Mouse (Mus musculus) liver, embryonic 11.5 days (tissue): ENCODE data around the gene Ramp2. TPM values are rescaled to one million over a fixed set of nuclear protein-coding genes. Genes with fewer than 3 reads are reported as not detected.
A peak's percentile ranks its signal among the peaks of the same experiment; 100 is the strongest.

ENCODE experiments used
- ATAC-seq: fragments of 200-750 bp; cut with Nextera tagmentation; replicated peaks from 2 replicates; pipeline ENCODE4 v1.8.0; 2017; ENCODE audit warnings: moderate number of reproducible peaks, mild to moderate bottlenecking, moderate TSS enrichment, moderate library complexity; ENCODE audit not compliant: low FRiP score
- DNase-seq: peaks from one replicate; pipeline ENCODE4 v3.0.0-alpha.2; 2017; ENCODE audit warnings: low spot score
- H3K27ac ChIP-seq: fragments of 300-500 bp; sonication (generic); 2 replicates; pipeline ENCODE4 v1.5.1; 2014; ENCODE audit warnings: mild to moderate bottlenecking, low read depth, low read length, control low read depth
- H3K27me3 ChIP-seq: fragments of 300-500 bp; sonication (generic); replicated peaks from 2 replicates; pipeline ENCODE4 v1.6.1; 2014; ENCODE audit warnings: low read length, mixed read lengths; ENCODE audit not compliant: control insufficient read depth, insufficient read depth
- H3K36me3 ChIP-seq: fragments of 300-500 bp; sonication (generic); 2 replicates; pipeline ENCODE4 v1.6.1; 2014; ENCODE audit warnings: mild to moderate bottlenecking, low read length, moderate library complexity, mixed read lengths; ENCODE audit not compliant: control insufficient read depth, insufficient read depth
- H3K4me1 ChIP-seq: fragments of 300-500 bp; sonication (generic); replicated peaks from 2 replicates; pipeline ENCODE4 v1.6.1; 2014; ENCODE audit warnings: low read length, mixed read lengths; ENCODE audit not compliant: control insufficient read depth, insufficient read depth
- H3K4me2 ChIP-seq: fragments of 300-500 bp; sonication (generic); 2 replicates; pipeline ENCODE4 v1.6.1; 2014; ENCODE audit warnings: mild to moderate bottlenecking, control low read depth, moderate library complexity
- H3K4me3 ChIP-seq: fragments of 300-500 bp; sonication (generic); 2 replicates; pipeline ENCODE4 v1.5.1; 2014; ENCODE audit warnings: low read depth, low read length, control low read depth
- H3K9ac ChIP-seq: fragments of 300-500 bp; sonication (generic); 2 replicates; pipeline ENCODE4 v1.6.1; 2014; ENCODE audit warnings: low read depth, low read length, control low read depth
- H3K9me3 ChIP-seq: fragments of 300-500 bp; sonication (generic); 2 replicates; pipeline ENCODE4 v1.6.1; 2016; ENCODE audit warnings: low read length, inconsistent platforms, mixed read lengths; ENCODE audit not compliant: control insufficient read depth
- WGBS: fragments of 180-500 bp; shearing (Covaris S2); extraction: QIAGEN DNeasy Blood & Tissue Kit; methylation state at CpG from one replicate; pipeline ENCODE4 v1.1.7; 2014; 5-methylcytosine and 5-hydroxymethylcytosine counted together
- polyA plus RNA-seq: library from polyadenylated mRNA; unstranded; fragments of >200 nt; fragmentation: Nextera tagmentation; extraction: Ambion mirVana; gene quantifications from 2 replicates; pipeline ENCODE4 v1.2.1, GENCODE M21; 2014

Ramp2 gene
- polyA plus RNA-seq, 1 experiment from 2014 or later: 64.2 TPM

DNA sequence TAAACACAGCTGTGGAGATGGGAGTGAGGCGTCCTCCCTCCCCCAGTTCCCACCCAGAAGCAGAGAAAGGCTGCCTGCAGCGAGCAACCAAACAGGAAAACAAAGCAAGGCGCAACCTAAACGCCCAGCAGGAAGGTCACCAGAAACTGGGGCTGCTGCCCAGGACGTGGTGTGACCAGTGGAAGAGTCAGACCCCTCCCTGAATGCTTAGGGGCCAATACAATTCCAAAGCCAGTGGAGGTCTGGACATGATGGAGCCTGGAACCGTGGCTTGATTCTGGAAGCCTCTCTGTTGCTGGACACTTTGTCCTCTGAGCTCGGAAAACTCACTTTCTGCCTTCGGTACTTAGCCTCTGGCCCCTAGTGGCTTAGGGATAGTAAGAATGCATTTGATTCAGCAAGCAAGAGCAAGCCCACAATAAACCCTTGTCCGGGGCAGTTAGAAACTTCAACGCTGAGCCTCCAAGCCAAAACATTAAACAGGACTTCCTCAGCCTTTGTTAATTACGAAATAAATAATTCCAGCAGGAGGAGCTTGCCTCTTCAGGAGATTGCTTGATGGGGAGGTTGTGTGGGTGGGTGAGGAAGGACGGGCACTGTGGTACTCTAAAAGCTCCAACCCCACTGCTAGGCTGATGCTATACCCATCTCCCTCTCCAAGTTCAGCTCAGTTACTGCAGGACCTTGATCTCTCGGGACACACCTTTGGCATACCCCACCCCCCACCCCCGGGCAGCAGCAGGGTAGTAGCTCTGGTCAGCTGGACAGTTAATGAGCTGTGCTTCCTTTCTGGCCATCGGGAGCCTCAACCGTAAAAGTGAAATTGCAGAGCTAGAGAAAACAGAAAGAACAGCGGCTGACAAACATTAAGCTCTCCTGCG, 14.6 kb upstream of the Ramp2 start:
- H3K4me1 ChIP-seq: peaks cover 23% of the 10 kb centered on the region
- peaks cover 30% of the 10 kb centered on the region for H3K27me3 ChIP-seq
- H3K4me2 ChIP-seq: peak overlapping the region; percentile 18
- H3K9ac ChIP-seq: peak overlapping the region; percentile 30
- ATAC-seq: no peak
- H3K9me3 ChIP-seq: no peaks in the 10 kb centered on the region
- no peak for DNase-seq
- H3K4me3 ChIP-seq: no peak overlapping the region; the same call in 1 of the 2 replicates
- H3K27ac ChIP-seq: peak overlapping the region; percentile 78
- WGBS: 9% methylated on average over 18 of the region's 18 CpGs
- no peaks in the 10 kb centered on the region for H3K36me3 ChIP-seq

DNA sequence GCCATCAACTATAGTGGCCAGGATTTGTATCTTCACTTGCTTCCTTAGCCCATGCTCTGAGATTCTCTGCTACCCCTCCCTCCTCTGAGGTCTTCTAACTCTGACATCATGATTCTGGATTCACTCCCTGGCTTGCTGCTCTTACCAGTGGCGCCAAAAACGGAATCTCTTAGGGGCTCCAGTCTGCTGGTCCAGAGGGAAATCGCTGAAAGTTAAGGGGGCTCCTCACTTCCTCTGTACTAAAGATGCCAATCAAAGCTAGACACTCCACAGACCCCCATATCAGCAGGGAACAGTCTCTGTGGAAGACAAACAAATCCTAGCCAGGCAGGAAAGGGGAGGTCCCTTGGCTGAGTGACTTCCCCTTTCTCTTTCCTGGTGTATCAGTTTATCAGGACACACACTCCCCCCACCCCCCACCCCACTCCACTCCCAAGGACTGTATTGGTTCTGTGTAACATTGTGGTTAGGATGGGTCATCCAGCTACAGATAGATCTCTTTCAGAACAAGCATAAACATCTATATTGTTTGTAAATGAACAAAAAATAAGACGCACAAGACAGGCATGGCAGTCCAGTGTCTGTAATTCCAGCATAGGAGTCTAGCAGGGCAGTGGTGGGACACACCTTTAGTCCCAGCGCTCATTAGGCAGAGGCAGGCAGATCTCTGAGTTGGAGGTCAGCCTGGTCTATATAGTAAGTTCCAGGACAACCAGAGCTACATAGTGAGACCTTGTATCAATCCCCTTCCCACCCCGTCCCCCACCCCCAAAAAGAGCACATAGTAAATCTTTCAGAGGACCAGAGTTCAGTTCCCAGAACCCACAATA, 13.6 kb upstream of the Ramp2 start:
- DNase-seq (peak; percentile 39), ATAC-seq (peak; percentile 62)
- Histone ChIP-seq H3K4me2 (peak overlapping the region; percentile 18), H3K27ac (peak overlapping the region; percentile 78), H3K4me3 (no peak overlapping the region), H3K27me3 (peaks cover 30% of the 10 kb centered on the region), H3K9ac (no peak overlapping the region), H3K36me3 (no peaks in the 10 kb centered on the region), H3K4me1 (peaks cover 23% of the 10 kb centered on the region), H3K9me3 (no peaks in the 10 kb centered on the region)
- 28% methylated on average over 6 of the region's 6 CpGs for WGBS

DNA sequence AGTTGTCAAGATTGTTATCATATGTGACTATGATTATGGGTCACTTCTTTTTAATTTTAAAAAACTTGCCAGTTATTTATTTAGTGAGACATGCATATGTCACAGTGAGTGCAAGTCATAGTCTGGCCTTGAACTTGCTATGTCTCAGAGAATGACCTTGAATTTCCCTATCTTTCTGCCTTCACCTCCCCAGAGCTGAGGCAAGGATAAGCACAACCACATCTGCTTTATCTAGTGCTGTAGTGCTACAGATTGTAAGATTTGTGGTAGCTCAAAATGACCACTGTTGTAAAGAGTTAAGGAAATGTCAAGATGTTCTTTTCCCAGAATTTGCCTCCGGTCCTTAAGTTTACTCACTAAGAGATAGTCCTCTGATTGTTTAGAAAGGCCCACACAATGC, 12.6 kb upstream of the Ramp2 start:
- no peak overlapping the region for H3K4me3 ChIP-seq
- DNase-seq (no peak), ATAC-seq (no peak)
- H3K9me3 ChIP-seq: no peaks in the 10 kb centered on the region
- 58% methylated on average over 1 of the region's 1 CpGs for WGBS
- H3K27ac ChIP-seq: no peak overlapping the region
- peaks cover 26% of the 10 kb centered on the region for H3K27me3 ChIP-seq
- no peaks in the 10 kb centered on the region for H3K36me3 ChIP-seq
- H3K4me1 ChIP-seq: peaks cover 23% of the 10 kb centered on the region
- no peak overlapping the region for H3K4me2 ChIP-seq
- H3K9ac ChIP-seq: no peak overlapping the region

DNA sequence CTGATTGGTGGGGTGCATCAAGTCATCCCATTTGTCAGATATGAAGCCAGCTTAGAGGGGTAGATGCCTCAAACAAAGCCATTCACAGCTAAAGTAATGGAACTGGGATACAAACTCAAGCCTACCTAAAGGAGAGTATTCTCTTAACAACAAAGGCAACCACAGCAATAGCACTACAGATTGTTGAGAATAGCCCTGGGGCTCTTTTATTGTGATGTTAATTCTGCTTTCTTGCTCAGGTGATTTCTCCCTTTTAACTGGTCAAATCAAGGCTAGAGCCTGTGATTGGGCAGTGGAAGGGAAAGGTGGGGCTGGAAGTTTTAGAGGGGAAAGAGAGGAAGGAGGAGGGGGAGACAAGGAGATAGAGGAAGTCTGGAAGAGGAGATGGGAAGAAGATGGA, 11.7 kb upstream of the Ramp2 start:
- Histone ChIP-seq H3K4me1 (peaks cover 23% of the 10 kb centered on the region), H3K9me3 (no peaks in the 10 kb centered on the region), H3K9ac (no peak overlapping the region), H3K27ac (no peak overlapping the region), H3K27me3 (peaks cover 24% of the 10 kb centered on the region), H3K4me2 (no peak overlapping the region), H3K4me3 (no peak overlapping the region), H3K36me3 (no peaks in the 10 kb centered on the region)
- ATAC-seq (no peak), DNase-seq (no peak)

- DNase-seq: no peak
- H3K9me3 ChIP-seq: no peaks in the 10 kb centered on the region
- no peak overlapping the region for H3K27ac ChIP-seq
- H3K36me3 ChIP-seq: no peaks in the 10 kb centered on the region
- no peak overlapping the region for H3K4me3 ChIP-seq
- H3K9ac ChIP-seq: no peak overlapping the region
- H3K4me2 ChIP-seq: no peak overlapping the region
- H3K27me3 ChIP-seq: peaks cover 17% of the 10 kb centered on the region
- ATAC-seq: no peak
- peaks cover 16% of the 10 kb centered on the region for H3K4me1 ChIP-seq
Measured at GRCm38 (mm10) chr11:101235429-101235828, 10.4 kb upstream of the Ramp2 start.

- H3K27me3 ChIP-seq: peaks cover 7% of the 10 kb centered on the region; the same call in 1 of the 2 replicates
- H3K4me3 ChIP-seq: no peak overlapping the region
- no peaks in the 10 kb centered on the region for H3K36me3 ChIP-seq
- no peak for ATAC-seq
- H3K9me3 ChIP-seq: no peaks in the 10 kb centered on the region
- H3K9ac ChIP-seq: no peak overlapping the region
- 92% methylated on average over 5 of the region's 5 CpGs for WGBS
- no peak overlapping the region for H3K27ac ChIP-seq
- DNase-seq: no peak
- no peak overlapping the region for H3K4me2 ChIP-seq
- H3K4me1 ChIP-seq: peaks cover 7% of the 10 kb centered on the region
Measured at GRCm38 (mm10) chr11:101236782-101237181, 9.0 kb upstream of the Ramp2 start.

- WGBS: 58% methylated on average over 5 of the region's 5 CpGs
- DNase-seq: no peak
- Histone ChIP-seq H3K9ac (no peak overlapping the region), H3K4me3 (no peak overlapping the region), H3K36me3 (no peaks in the 10 kb centered on the region), H3K4me2 (no peak overlapping the region), H3K27me3 (peaks cover 5% of the 10 kb centered on the region), H3K27ac (no peak overlapping the region), H3K4me1 (no peaks in the 10 kb centered on the region), H3K9me3 (no peaks in the 10 kb centered on the region)
- ATAC-seq: no peak
Measured at GRCm38 (mm10) chr11:101238071-101238647, 7.7 kb upstream of the Ramp2 start.

DNA sequence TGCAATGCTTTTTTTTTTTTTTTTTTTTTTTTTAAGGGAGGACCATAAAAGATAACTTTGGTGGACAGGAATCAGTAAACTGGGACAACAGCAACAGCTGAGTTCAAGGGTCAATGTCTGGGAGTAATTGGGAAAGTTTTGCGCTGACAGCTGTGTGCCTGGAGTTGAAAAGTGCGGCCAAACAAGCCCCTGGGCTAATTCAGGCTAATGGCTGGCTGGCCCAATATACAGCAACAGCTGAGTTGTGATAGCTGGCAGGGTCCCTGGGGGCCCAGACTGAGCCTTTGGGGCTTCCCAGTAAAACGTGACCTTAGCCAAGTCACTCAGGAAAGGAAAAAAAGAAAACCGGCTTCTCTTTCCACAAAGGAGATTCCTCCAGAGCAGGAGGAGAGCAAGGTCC, 757 bp upstream of the Ramp2 start:
- 41% methylated on average over 4 of the region's 4 CpGs for WGBS
- Histone ChIP-seq H3K4me1 (peaks cover 22% of the 10 kb centered on the region), H3K9ac (no peak overlapping the region), H3K27me3 (peaks cover 40% of the 10 kb centered on the region), H3K4me2 (peak overlapping the region; percentile 93), H3K27ac (no peak overlapping the region), H3K36me3 (no peaks in the 10 kb centered on the region), H3K9me3 (no peaks in the 10 kb centered on the region), H3K4me3 (0 out of 2 replicates have a peak overlapping the region, but pooled peaks have one; percentile 12)
- DNase-seq: no peak
- ATAC-seq: no peak
